Mouse (Mus musculus) CH12.LX (cell line): ENCODE measurements around the gene Ccr2. TPM values are rescaled to one million over a fixed set of nuclear protein-coding genes. Genes with fewer than 3 reads are reported as not detected.
A peak's percentile ranks its signal among the peaks of the same experiment; 100 is the strongest.

Experiments used
- DNase-seq: peaks from one replicate; pipeline ENCODE4 v3.0.0-alpha.2; 2013; ENCODE audit errors: extremely low read depth
- H3K27ac ChIP-seq: 2 replicates; pipeline ENCODE4 v1.5.1; 2012; ENCODE audit warnings: low read depth, mild to moderate bottlenecking, control low read depth, moderate library complexity; ENCODE audit not compliant: insufficient read depth
- H3K27me3 ChIP-seq: replicated peaks from 2 replicates; pipeline ENCODE3; 2012; ENCODE audit warnings: inconsistent platforms
- H3K36me3 ChIP-seq, 2 experiments: replicated peaks in 1 of 2; 2 replicates each; pipeline versions ENCODE3 to v1.6.1; 2012; ENCODE audit warnings: inconsistent platforms in 1 of 2, low read length in 1 of 2, mild to moderate bottlenecking in 1 of 2, mixed read lengths in 1 of 2, moderate library complexity in 1 of 2; ENCODE audit not compliant: control insufficient read depth in 1 of 2, insufficient read depth in 1 of 2
- H3K4me1 ChIP-seq, 2 experiments: 2 replicates each; pipeline ENCODE4 v1.6.1; 2012; ENCODE audit warnings: inconsistent platforms in 1 of 2, moderate library complexity in 1 of 2; ENCODE audit not compliant: insufficient read depth in 2 of 2, control insufficient read depth in 1 of 2
- H3K4me2 ChIP-seq: 2 replicates; pipeline ENCODE4 v1.6.1; 2012; ENCODE audit warnings: low read depth, mild to moderate bottlenecking, control low read depth; ENCODE audit not compliant: poor library complexity, insufficient read depth, severe bottlenecking
- H3K4me3 ChIP-seq, 3 experiments: fragments of 150-350 bp in 1 of 3; sonication (generic) in 1 of 3; replicated peaks in 1 of 3; 2 replicates each; pipeline versions ENCODE3 to v1.5.1; 2011 to 2012; ENCODE audit warnings: low read depth in 2 of 3, low read length in 2 of 3, mild to moderate bottlenecking in 2 of 3, moderate library complexity in 2 of 3, control low read depth in 1 of 3, improper control_type of control experiment in 1 of 3, inconsistent platforms in 1 of 3, mixed read lengths in 1 of 3; ENCODE audit not compliant: poor library complexity in 1 of 3
- H3K79me2 ChIP-seq: replicated peaks from 2 replicates; pipeline ENCODE4 v1.6.1; 2012; ENCODE audit warnings: mild to moderate bottlenecking, moderate library complexity; ENCODE audit not compliant: control insufficient read depth, poor library complexity, insufficient read depth, severe bottlenecking; ENCODE audit errors: extremely low read depth
- H3K9ac ChIP-seq: 2 replicates; pipeline ENCODE4 v1.6.1; 2012; ENCODE audit warnings: low read depth, mild to moderate bottlenecking, control low read depth, moderate library complexity; ENCODE audit not compliant: insufficient read depth
- H3K9me3 ChIP-seq: replicated peaks from 2 replicates; pipeline ENCODE3; 2012; ENCODE audit warnings: low read length, inconsistent platforms, mixed read lengths
- BHLHE40 ChIP-seq: IDR thresholded peaks from 2 replicates; pipeline ENCODE4 v1.6.1; 2011; ENCODE audit warnings: mild to moderate bottlenecking, low read depth, low read length, improper control_type of control experiment
- CHD1 ChIP-seq: IDR thresholded peaks from 2 replicates; pipeline ENCODE4 v1.6.1; 2012; ENCODE audit warnings: low read depth, low read length, improper control_type of control experiment, inconsistent platforms
- CTCF ChIP-seq, 2 experiments: IDR thresholded peaks in 1 of 2; conservative IDR thresholded peaks in 1 of 2; 2 replicates each; pipeline ENCODE4 v1.5.1; 2011 to 2012; ENCODE audit warnings: low read depth in 2 of 2, low read length in 2 of 2, improper control_type of control experiment in 1 of 2, inconsistent platforms in 1 of 2, mild to moderate bottlenecking in 1 of 2, moderate library complexity in 1 of 2
- E2F4 ChIP-seq: IDR thresholded peaks from 2 replicates; pipeline ENCODE4 v1.6.1; 2011; ENCODE audit warnings: low read depth, low read length, improper control_type of control experiment; ENCODE audit not compliant: insufficient replicate concordance
- ELF1 ChIP-seq: IDR thresholded peaks from 2 replicates; pipeline ENCODE4 v1.6.1; 2014; ENCODE audit warnings: low read depth, mild to moderate bottlenecking, inconsistent platforms, low read length, improper control_type of control experiment
- EP300 ChIP-seq: IDR thresholded peaks from 2 replicates; pipeline ENCODE4 v1.6.1; 2011; ENCODE audit warnings: low read length, improper control_type of control experiment
- ETS1 ChIP-seq: conservative IDR thresholded peaks from 2 replicates; pipeline ENCODE4 v1.6.1; 2012; ENCODE audit warnings: low read depth, mild to moderate bottlenecking, inconsistent platforms, low read length, improper control_type of control experiment, moderate library complexity
- HCFC1 ChIP-seq: IDR thresholded peaks from 2 replicates; pipeline ENCODE4 v1.6.1; 2012; ENCODE audit warnings: low read depth, mild to moderate bottlenecking, inconsistent platforms, low read length, improper control_type of control experiment
- IRF4 ChIP-seq: IDR thresholded peaks from 2 replicates; pipeline ENCODE4 v1.6.1; 2014; ENCODE audit warnings: low read depth, mild to moderate bottlenecking, inconsistent platforms, low read length, improper control_type of control experiment
- JUN ChIP-seq: IDR thresholded peaks from 2 replicates; pipeline ENCODE4 v1.6.1; 2011; ENCODE audit warnings: low read depth, mild to moderate bottlenecking, low read length, improper control_type of control experiment, moderate library complexity; ENCODE audit not compliant: insufficient read depth
- JUND ChIP-seq: conservative IDR thresholded peaks from 2 replicates; pipeline ENCODE4 v1.6.1; 2011; ENCODE audit warnings: low read depth, low read length, improper control_type of control experiment
- KAT2A ChIP-seq: IDR thresholded peaks from 2 replicates; pipeline ENCODE4 v1.6.1; 2012; ENCODE audit warnings: low read length, improper control_type of control experiment, inconsistent platforms; ENCODE audit not compliant: insufficient replicate concordance
- MAFK ChIP-seq: IDR thresholded peaks from 2 replicates; pipeline ENCODE4 v1.6.1; 2011; ENCODE audit warnings: low read length, improper control_type of control experiment; ENCODE audit not compliant: insufficient replicate concordance
- MAX ChIP-seq: IDR thresholded peaks from 2 replicates; pipeline ENCODE4 v1.6.1; 2011; ENCODE audit warnings: low read length, improper control_type of control experiment
- MEF2A ChIP-seq: IDR thresholded peaks from 2 replicates; pipeline ENCODE4 v1.6.1; 2014; ENCODE audit warnings: low read depth, mild to moderate bottlenecking, inconsistent platforms, low read length, improper control_type of control experiment, borderline replicate concordance
- MXI1 ChIP-seq: IDR thresholded peaks from 2 replicates; pipeline ENCODE4 v1.6.1; 2011; ENCODE audit warnings: mild to moderate bottlenecking, low read depth, low read length, improper control_type of control experiment
- MYC ChIP-seq: IDR thresholded peaks from 2 replicates; pipeline ENCODE4 v1.6.1; 2011; ENCODE audit warnings: low read depth, mild to moderate bottlenecking, improper control_type of control experiment, low read length
- NELFE ChIP-seq: IDR thresholded peaks from 2 replicates; pipeline ENCODE4 v1.6.1; 2011; ENCODE audit warnings: low read depth, low read length, improper control_type of control experiment
- NRF1 ChIP-seq: IDR thresholded peaks from 2 replicates; pipeline ENCODE4 v1.6.1; 2014; ENCODE audit warnings: low read depth, mild to moderate bottlenecking, inconsistent platforms, low read length, improper control_type of control experiment, moderate library complexity
- PAX5 ChIP-seq: IDR thresholded peaks from 2 replicates; pipeline ENCODE4 v1.6.1; 2012; ENCODE audit warnings: low read length, inconsistent platforms, mixed read lengths
- POLR2A ChIP-seq: IDR thresholded peaks from 2 replicates; pipeline ENCODE4 v1.6.1; 2011; ENCODE audit warnings: low read depth, mild to moderate bottlenecking, improper control_type of control experiment, low read length
- RCOR1 ChIP-seq: conservative IDR thresholded peaks from 2 replicates; pipeline ENCODE4 v1.6.1; 2012; ENCODE audit warnings: low read depth, mild to moderate bottlenecking, inconsistent platforms, low read length, improper control_type of control experiment
- SIN3A ChIP-seq: IDR thresholded peaks from 2 replicates; pipeline ENCODE4 v1.6.1; 2012; ENCODE audit warnings: low read length, improper control_type of control experiment, inconsistent platforms
- SMC3 ChIP-seq: IDR thresholded peaks from 2 replicates; pipeline ENCODE4 v1.6.1; 2011; ENCODE audit warnings: low read depth, low read length, improper control_type of control experiment
- TBP ChIP-seq: conservative IDR thresholded peaks from 2 replicates; pipeline ENCODE4 v1.6.1; 2011; ENCODE audit warnings: low read depth, low read length, improper control_type of control experiment
- TCF12 ChIP-seq: IDR thresholded peaks from 2 replicates; pipeline ENCODE4 v1.6.1; 2014; ENCODE audit warnings: low read depth, mild to moderate bottlenecking, inconsistent platforms, low read length, improper control_type of control experiment
- USF1 ChIP-seq: IDR thresholded peaks from 2 replicates; pipeline ENCODE4 v1.6.1; 2014; ENCODE audit warnings: low read depth, mild to moderate bottlenecking, inconsistent platforms, low read length, improper control_type of control experiment
- ZC3H11A ChIP-seq: IDR thresholded peaks from 2 replicates; pipeline ENCODE4 v1.6.1; 2012; ENCODE audit warnings: low read depth, mild to moderate bottlenecking, inconsistent platforms, low read length, improper control_type of control experiment
- ZMIZ1 ChIP-seq: IDR thresholded peaks from 2 replicates; pipeline ENCODE4 v1.6.1; 2012; ENCODE audit warnings: low read depth, mild to moderate bottlenecking, inconsistent platforms, low read length, improper control_type of control experiment
- ZNF384 ChIP-seq: IDR thresholded peaks from 2 replicates; pipeline ENCODE4 v1.6.1; 2012; ENCODE audit warnings: low read depth, low read length, improper control_type of control experiment, inconsistent platforms
- dilution Hi-C: fragments of 300-500 bp; cut with MboI; formaldehyde crosslinking; loops from 2 replicates; pipeline ENCODE4 v1.14.3; 2020; ENCODE audit warnings: low sequenced_read_pairs; ENCODE audit not compliant: extremely low pct_unique_long_range_greater_than_20kb, extremely low pct_ligation_motif_present
- in situ Hi-C: fragments of 300-500 bp; cut with MboI; formaldehyde crosslinking; loops from 3 replicates; pipeline ENCODE4 v1.14.3; 2019; ENCODE audit warnings: low sequenced_read_pairs, low pct_ligation_motif_present, low pct_unique_long_range_greater_than_20kb, mixed read lengths
- polyA plus RNA-seq: library from polyadenylated mRNA; unstranded; fragments of >175 nt; gene quantifications from 2 replicates; pipeline ENCODE4 v1.2.1, GENCODE M21; 2012; ENCODE audit warnings: low read depth; ENCODE audit not compliant: insufficient read length
- total RNA-seq, 2 experiments: library from RNA; depleted of rRNA; stranded (reverse); fragments of 300-350 nt in 1 of 2; fragments of >200 nt in 1 of 2; gene quantifications; 2 replicates each; pipeline ENCODE4 v1.2.3; 2012 to 2014

Gene Ccr2
- total and polyA plus RNA-seq, 3 experiments = not detected

DNA sequence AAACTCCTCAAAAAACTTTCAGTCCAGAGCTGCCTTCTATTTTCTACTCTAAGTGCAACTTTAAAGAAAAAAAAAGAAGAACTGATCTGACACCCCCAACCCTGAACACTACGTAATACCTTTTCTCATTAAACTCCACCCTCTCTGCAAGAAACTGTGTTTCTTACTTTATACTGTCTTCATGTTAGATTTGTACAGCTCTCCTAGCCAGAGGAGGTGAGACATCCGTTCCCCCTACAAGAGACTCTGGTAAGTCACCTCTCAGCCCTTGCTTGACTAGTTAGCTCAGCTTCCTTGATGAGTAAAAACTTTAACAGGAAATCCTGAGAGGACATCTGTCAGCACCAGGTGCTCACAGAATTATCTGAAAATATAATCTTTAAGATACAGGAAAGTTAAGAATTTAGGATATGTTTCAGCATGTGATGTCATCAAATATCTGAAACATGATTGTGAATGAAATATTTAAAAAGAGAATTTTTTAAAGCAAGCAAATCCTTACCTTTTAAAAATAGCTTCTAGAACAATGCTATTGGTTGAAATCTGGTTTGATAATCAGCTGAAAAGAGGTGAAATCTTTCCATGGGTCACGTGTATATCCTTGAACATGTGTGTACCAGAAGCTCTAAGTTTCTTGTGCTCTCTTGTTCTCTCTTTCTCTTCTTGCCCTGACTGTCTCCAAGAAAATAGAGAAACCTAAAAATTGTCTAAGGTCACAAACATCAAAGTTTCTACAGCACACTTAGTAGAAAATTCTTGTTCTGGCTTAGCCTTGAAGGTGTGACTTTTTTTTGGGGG is 19.8 kb downstream of the Ccr2 start, which contains the start of gene Ccr5 (continued):
- TF ChIP-seq MEF2A (0 out of 2 replicates have a peak, but pooled peaks have one; percentile 43), EP300 (peak; percentile 74; the same call in 1 of the 2 replicates), KAT2A (no peak), MAFK (no peak), PAX5 (no peak), ZMIZ1 (no peak), ZNF384 (peak; percentile 78), CTCF (conservative IDR thresholded peaks at IDR 0.05 in 1 of 2, IDR thresholded peaks at IDR 0.05 in 1 of 2; ENCODE audit: low read depth in 2 of 2, low read length in 2 of 2) (no peak), E2F4 (no peak), JUND (peak; percentile 53; the same call in 1 of the 2 replicates), MAX (peak; percentile 70), TBP (no peak), HCFC1 (no peak), ZC3H11A (no peak), CHD1 (no peak), JUN (no peak), IRF4 (peak; percentile 48; the same call in 1 of the 2 replicates)

DNA sequence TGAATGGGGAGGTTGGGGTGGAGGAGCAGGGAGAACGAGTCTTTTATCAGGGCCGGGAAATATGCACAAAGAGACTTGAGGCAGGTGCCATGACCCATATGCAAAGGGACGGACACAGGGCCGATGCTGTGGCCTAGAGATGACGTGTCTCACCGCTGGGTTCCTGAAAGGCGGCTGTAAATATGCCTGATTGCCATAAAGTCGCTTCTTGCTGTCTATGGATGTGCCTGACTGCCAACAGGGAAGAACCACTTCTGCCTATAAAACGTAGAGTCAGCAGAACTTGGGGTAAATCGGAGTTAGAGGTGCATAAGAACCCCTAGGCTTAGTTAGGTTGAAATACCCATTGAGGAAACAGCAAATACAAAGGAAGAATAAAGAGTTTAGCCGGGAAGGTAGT is 23.8 kb downstream of the Ccr2 start:
- Histone ChIP-seq H3K79me2 (no peaks in the 10 kb centered on the region), H3K4me1 (peaks cover 0 to 48% of the 10 kb centered on the region in 2 experiments; a peak in 2 of 4 replicates), H3K4me3 (no peak overlapping the region), H3K27me3 (no peaks in the 10 kb centered on the region), H3K4me2 (peak overlapping the region; percentile 50), H3K9ac (peak overlapping the region; percentile 95)
- in situ Hi-C loops = loop anchor here (5.0 kb wide), 1 partner anchor 88 kb away; no protein-coding TSS in a partner anchor
- no peak for DNase-seq
- 0 out of 2 replicates have a peak, but pooled peaks have one; percentile 46 for TF ChIP-seq TCF12
- peak; percentile 73 for TF ChIP-seq HCFC1
- no peak for TF ChIP-seq MEF2A
- TF ChIP-seq ZMIZ1 = no peak
- TF ChIP-seq EP300 = no peak
- TF ChIP-seq SIN3A = no peak
- TF ChIP-seq MYC = peak; percentile 32; the same call in 1 of the 2 replicates
- peak; percentile 82 for TF ChIP-seq TBP
- no peak for TF ChIP-seq RCOR1
- peak; percentile 92 for TF ChIP-seq MAFK
- TF ChIP-seq ELF1 = peak; percentile 61
- TF ChIP-seq MXI1 = no peak
- TF ChIP-seq SMC3 = no peak
- peak; percentile 60 for TF ChIP-seq POLR2A
- no peak for TF ChIP-seq PAX5
- TF ChIP-seq ETS1 = no peak
- peak; percentile 96 for TF ChIP-seq MAX
- no peak for TF ChIP-seq ZNF384
- TF ChIP-seq CHD1 = no peak
- peak; percentile 26; the same call in 1 of the 2 replicates for TF ChIP-seq BHLHE40
- TF ChIP-seq NELFE = no peak
- TF ChIP-seq CTCF (conservative IDR thresholded peaks at IDR 0.05 in 1 of 2, IDR thresholded peaks at IDR 0.05 in 1 of 2; ENCODE audit: low read depth in 2 of 2, low read length in 2 of 2) = no peak
- TF ChIP-seq ZC3H11A = no peak
- no peak for TF ChIP-seq USF1
- no peak for TF ChIP-seq NRF1
- TF ChIP-seq, all 38 proteins: peak for 9
- peak overlapping the region; percentile 83 for H3K27ac ChIP-seq
- no peaks in the 10 kb centered on the region for H3K9me3 ChIP-seq
- H3K36me3 ChIP-seq = no peaks in the 10 kb centered on the region
- dilution Hi-C loops = no loop called here
